Mouse (Mus musculus): Measurements from ENCODE around the gene Dcxr. TPM values are rescaled to one million over a fixed set of nuclear protein-coding genes. Genes with fewer than 3 reads are reported as not detected.
"Not testable (repeated sequence)": the region's sequence is repeated elsewhere in the genome, so short reads cannot be mapped to it uniquely, and the experiment has no call there.

Dcxr gene
- polyA plus RNA-seq, 1 experiment from 2014 or later: 16.0 TPM

DNA sequence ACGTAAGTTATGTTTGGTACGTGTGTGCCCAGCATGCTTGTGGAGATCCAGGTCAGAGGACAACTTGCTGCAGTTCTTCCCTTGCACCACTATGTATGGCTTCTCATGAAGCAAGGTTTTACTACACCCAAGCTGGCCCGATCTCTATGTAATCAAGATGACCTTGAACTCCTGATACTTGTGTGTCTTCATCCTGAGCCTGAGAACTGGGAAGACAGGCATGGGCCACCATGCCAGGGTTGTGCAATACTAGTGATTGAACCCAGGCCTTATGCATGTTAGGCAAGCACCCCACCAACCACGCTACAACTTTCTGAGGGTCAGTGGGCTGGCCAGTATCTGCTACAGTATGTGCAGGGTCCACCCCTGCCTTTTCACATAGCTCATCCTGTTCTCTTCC, 50.1 kb downstream of the Dcxr start:
- Histone ChIP-seq H3K4me1 (peaks cover 26% of the 10 kb centered on the region), H3K9me3 (no peaks in the 10 kb centered on the region), H3K27me3 (replicated peaks; ENCODE audit: low read depth, poor library complexity, severe bottlenecking) (no peaks in the 10 kb centered on the region), H3K4me3 (no peak overlapping the region), H3K27ac (replicated peaks) (no peak overlapping the region), H3K36me3 (replicated peaks) (peaks cover 73% of the 10 kb centered on the region)
- DNase-seq (ENCODE audit: low spot score): no peak
- 94% methylated on average over 4 of the region's 4 CpGs for WGBS

DNA sequence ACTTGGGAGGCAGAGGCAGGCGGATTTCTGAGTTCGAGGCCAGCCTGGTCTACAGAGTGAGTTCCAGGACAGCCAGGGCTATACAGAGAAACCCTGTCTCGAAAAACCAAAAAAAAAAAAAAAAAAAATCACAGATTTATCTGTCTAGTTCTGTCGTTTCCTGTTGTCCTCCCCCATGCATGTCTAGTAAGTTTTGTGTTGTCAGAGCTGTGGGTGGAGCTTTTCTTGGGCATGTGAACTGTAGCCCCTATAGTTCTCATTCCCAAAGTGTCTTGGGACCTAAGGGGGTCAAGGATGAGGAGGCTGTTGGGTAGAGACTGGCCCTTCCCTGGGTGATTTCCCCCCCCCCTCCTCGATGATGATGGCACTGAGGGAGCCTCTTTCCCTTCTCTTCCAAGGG, 51.2 kb downstream of the Dcxr start:
- not testable (repeated sequence) for DNase-seq (ENCODE audit: low spot score); H3K27me3 ChIP-seq (replicated peaks; ENCODE audit: low read depth, poor library complexity, severe bottlenecking); H3K27ac ChIP-seq (replicated peaks); H3K4me3 ChIP-seq; H3K9me3 ChIP-seq
- Histone ChIP-seq H3K36me3 (replicated peaks) (peaks cover 65% of the 10 kb centered on the region), H3K4me1 (peaks cover 26% of the 10 kb centered on the region)
- WGBS: 76% methylated on average over 5 of the region's 5 CpGs

Other genes starting within 250 kb of the Dcxr start
- 206 and 216 TPM in 2 replicates for gene Mrpl12, start 242.7 kb downstream of the Dcxr start, polyA plus RNA-seq (2016; fragmentation: Nextera tagmentation; extraction: Ambion mirVana)
- gene Slc25a10, start 235.4 kb downstream of the Dcxr start, polyA plus RNA-seq (2016; fragmentation: Nextera tagmentation; extraction: Ambion mirVana): 68.6 and 69.4 TPM in 2 replicates
- gene Gcgr, start 196.6 kb downstream of the Dcxr start, polyA plus RNA-seq (2016; fragmentation: Nextera tagmentation; extraction: Ambion mirVana): 0.33 and 0.62 TPM in 2 replicates
- gene Mcrip1, start 177.6 kb downstream of the Dcxr start, polyA plus RNA-seq (2016; fragmentation: Nextera tagmentation; extraction: Ambion mirVana): 201 and 221 TPM in 2 replicates
- gene Ppp1r27, start 176.1 kb downstream of the Dcxr start, polyA plus RNA-seq (2016; fragmentation: Nextera tagmentation; extraction: Ambion mirVana): not detected in 2 replicates
- 556 and 565 TPM in 2 replicates for gene P4hb, start 154.0 kb downstream of the Dcxr start, polyA plus RNA-seq (2016; fragmentation: Nextera tagmentation; extraction: Ambion mirVana)
- 735 and 777 TPM in 2 replicates for gene Arhgdia, start 145.7 kb downstream of the Dcxr start, polyA plus RNA-seq (2016; fragmentation: Nextera tagmentation; extraction: Ambion mirVana)
- 620 and 640 TPM in 2 replicates for gene Alyref, start 128.9 kb downstream of the Dcxr start, polyA plus RNA-seq (2016; fragmentation: Nextera tagmentation; extraction: Ambion mirVana)
- 192 and 198 TPM in 2 replicates for gene Anapc11, start 128.9 kb downstream of the Dcxr start, polyA plus RNA-seq (2016; fragmentation: Nextera tagmentation; extraction: Ambion mirVana)
- not detected in 2 replicates for gene Npb, start 118.8 kb downstream of the Dcxr start, polyA plus RNA-seq (2016; fragmentation: Nextera tagmentation; extraction: Ambion mirVana)
- 142 and 145 TPM in 2 replicates for gene Pcyt2, start 109.3 kb downstream of the Dcxr start, polyA plus RNA-seq (2016; fragmentation: Nextera tagmentation; extraction: Ambion mirVana)
- gene Sirt7, start 102.0 kb downstream of the Dcxr start, polyA plus RNA-seq (2016; fragmentation: Nextera tagmentation; extraction: Ambion mirVana): 27.7 and 29.5 TPM in 2 replicates
- 24.2 and 25.1 TPM in 2 replicates for gene Mafg, start 93.7 kb downstream of the Dcxr start, polyA plus RNA-seq (2016; fragmentation: Nextera tagmentation; extraction: Ambion mirVana)
- 32.7 and 33.7 TPM in 2 replicates for gene Pycr1, start 83.5 kb downstream of the Dcxr start, polyA plus RNA-seq (2016; fragmentation: Nextera tagmentation; extraction: Ambion mirVana)
- not detected in 2 replicates for gene Myadml2, start 79.1 kb downstream of the Dcxr start, polyA plus RNA-seq (2016; fragmentation: Nextera tagmentation; extraction: Ambion mirVana)
- 4.4 and 4.8 TPM in 2 replicates for gene Notum, start 66.1 kb downstream of the Dcxr start, polyA plus RNA-seq (2016; fragmentation: Nextera tagmentation; extraction: Ambion mirVana)
- gene Aspscr1, start 54.3 kb downstream of the Dcxr start, polyA plus RNA-seq (2016; fragmentation: Nextera tagmentation; extraction: Ambion mirVana): 151 and 155 TPM in 2 replicates
- 119 and 124 TPM in 2 replicates for gene Cenpx, start 13.5 kb downstream of the Dcxr start, polyA plus RNA-seq (2016; fragmentation: Nextera tagmentation; extraction: Ambion mirVana)
- 56.8 and 58.9 TPM in 2 replicates for gene Lrrc45, start 13.4 kb downstream of the Dcxr start, polyA plus RNA-seq (2016; fragmentation: Nextera tagmentation; extraction: Ambion mirVana)
- 27.2 and 31.2 TPM in 2 replicates for gene Rac3, start 5.8 kb downstream of the Dcxr start, polyA plus RNA-seq (2016; fragmentation: Nextera tagmentation; extraction: Ambion mirVana)
- gene Cbr2, start 4.8 kb upstream of the Dcxr start, polyA plus RNA-seq (2016; fragmentation: Nextera tagmentation; extraction: Ambion mirVana): 2.6 and 2.9 TPM in 2 replicates
- 10.5 and 11.6 TPM in 2 replicates for gene Hmga1b, start 35.5 kb upstream of the Dcxr start, polyA plus RNA-seq (2016; fragmentation: Nextera tagmentation; extraction: Ambion mirVana)
- gene Rfng, start 56.9 kb upstream of the Dcxr start, polyA plus RNA-seq (2016; fragmentation: Nextera tagmentation; extraction: Ambion mirVana): 40.0 and 42.1 TPM in 2 replicates
- gene Gps1, start 57.0 kb upstream of the Dcxr start, polyA plus RNA-seq (2016; fragmentation: Nextera tagmentation; extraction: Ambion mirVana): 265 and 272 TPM in 2 replicates
- 96.6 and 101 TPM in 2 replicates for gene Dus1l, start 69.1 kb upstream of the Dcxr start, polyA plus RNA-seq (2016; fragmentation: Nextera tagmentation; extraction: Ambion mirVana)
- gene Fasn, start 97.3 kb upstream of the Dcxr start, polyA plus RNA-seq (2016; fragmentation: Nextera tagmentation; extraction: Ambion mirVana): 121 and 132 TPM in 2 replicates
- 6.5 and 6.8 TPM in 2 replicates for gene Ccdc57, start 205.6 kb upstream of the Dcxr start, polyA plus RNA-seq (2016; fragmentation: Nextera tagmentation; extraction: Ambion mirVana)
- gene Slc16a3, start 221.2 kb upstream of the Dcxr start, polyA plus RNA-seq (2016; fragmentation: Nextera tagmentation; extraction: Ambion mirVana): 131 and 182 TPM in 2 replicates

Measured in embryonic facial prominence, embryonic 10.5 days (tissue).